Mouse (Mus musculus) hematopoietic stem cell, adult 5-6 weeks (primary cell): ENCODE results near the gene Eps8. TPM values are rescaled to one million over a fixed set of nuclear protein-coding genes. Genes with fewer than 3 reads are reported as not detected.

ENCODE experiments used
- ATAC-seq, 2 experiments: fragments of 125-278 bp in 1 of 2; replicated peaks in 1 of 2; 2 replicates each; pipeline ENCODE4 v1.8.0; 2016 to 2017; ENCODE audit warnings: inconsistent platforms in 2 of 2, mild to moderate bottlenecking in 2 of 2, moderate number of reproducible peaks in 2 of 2, low read depth in 1 of 2, moderate TSS enrichment in 1 of 2; ENCODE audit not compliant: low FRiP score in 2 of 2, poor library complexity in 2 of 2, severe bottlenecking in 2 of 2, insufficient read depth in 1 of 2, low TSS enrichment in 1 of 2
- total RNA-seq: library from RNA; stranded (forward); fragments of 172-1452, 232-1000 nt; gene quantifications from 2 replicates; pipeline ENCODE4 v1.2.3, GENCODE M21; 2017

The Eps8 gene
- total RNA-seq, 1 experiment from 2014 or later = 19.0 TPM

- no peak for ATAC-seq
Measured at GRCm38 (mm10) chr6:137514872-137515271, 139.8 kb downstream of the Eps8 start.

- ATAC-seq = peak; percentile 7 to 15; a peak in 2 of 4 replicates
Measured at GRCm38 (mm10) chr6:137512753-137513152, 141.9 kb downstream of the Eps8 start.

- no peak for ATAC-seq
Measured at GRCm38 (mm10) chr6:137509341-137510045, 145.2 kb downstream of the Eps8 start.

- ATAC-seq = no peak
Measured at GRCm38 (mm10) chr6:137508936-137509335, 145.7 kb downstream of the Eps8 start.

GRCm38 (mm10) chr6:137506563-137506962 is 148.1 kb downstream of the Eps8 start:
- no peak for ATAC-seq

- ATAC-seq = no peak
Measured at GRCm38 (mm10) chr6:137505555-137506227, 149.0 kb downstream of the Eps8 start.

- ATAC-seq = no peak
Measured at GRCm38 (mm10) chr6:137504052-137504451, 150.6 kb downstream of the Eps8 start.

- ATAC-seq = no peak; a peak in 1 of 4 replicates
Measured at GRCm38 (mm10) chr6:137503462-137503861, 151.2 kb downstream of the Eps8 start.

GRCm38 (mm10) chr6:137503009-137503408 is 151.7 kb downstream of the Eps8 start:
- ATAC-seq = no peak

GRCm38 (mm10) chr6:137498781-137499180 is 155.9 kb downstream of the Eps8 start:
- ATAC-seq = no peak

- no peak for ATAC-seq
Measured at GRCm38 (mm10) chr6:137497208-137497835, 157.4 kb downstream of the Eps8 start.

GRCm38 (mm10) chr6:137496562-137496961 is 158.1 kb downstream of the Eps8 start:
- no peak for ATAC-seq

GRCm38 (mm10) chr6:137495233-137495632 is 159.4 kb downstream of the Eps8 start:
- ATAC-seq = no peak

GRCm38 (mm10) chr6:137494801-137495200 is 159.9 kb downstream of the Eps8 start:
- ATAC-seq = no peak

- ATAC-seq = no peak
Measured at GRCm38 (mm10) chr6:137494136-137494475, 160.6 kb downstream of the Eps8 start.

GRCm38 (mm10) chr6:137493211-137494135 is 161.2 kb downstream of the Eps8 start:
- ATAC-seq = no peak

- no peak for ATAC-seq
Measured at GRCm38 (mm10) chr6:137492582-137492981, 162.1 kb downstream of the Eps8 start.
